Mouse (Mus musculus) B cell, adult 2 months (primary cell): ENCODE data around the gene Lias.
A peak's percentile ranks its signal among the peaks of the same experiment; 100 is the strongest.

Source experiments
- DNase-seq, 2 experiments: peaks; one replicate each; pipeline ENCODE4 v3.0.0; 2022

The Lias gene

DNA sequence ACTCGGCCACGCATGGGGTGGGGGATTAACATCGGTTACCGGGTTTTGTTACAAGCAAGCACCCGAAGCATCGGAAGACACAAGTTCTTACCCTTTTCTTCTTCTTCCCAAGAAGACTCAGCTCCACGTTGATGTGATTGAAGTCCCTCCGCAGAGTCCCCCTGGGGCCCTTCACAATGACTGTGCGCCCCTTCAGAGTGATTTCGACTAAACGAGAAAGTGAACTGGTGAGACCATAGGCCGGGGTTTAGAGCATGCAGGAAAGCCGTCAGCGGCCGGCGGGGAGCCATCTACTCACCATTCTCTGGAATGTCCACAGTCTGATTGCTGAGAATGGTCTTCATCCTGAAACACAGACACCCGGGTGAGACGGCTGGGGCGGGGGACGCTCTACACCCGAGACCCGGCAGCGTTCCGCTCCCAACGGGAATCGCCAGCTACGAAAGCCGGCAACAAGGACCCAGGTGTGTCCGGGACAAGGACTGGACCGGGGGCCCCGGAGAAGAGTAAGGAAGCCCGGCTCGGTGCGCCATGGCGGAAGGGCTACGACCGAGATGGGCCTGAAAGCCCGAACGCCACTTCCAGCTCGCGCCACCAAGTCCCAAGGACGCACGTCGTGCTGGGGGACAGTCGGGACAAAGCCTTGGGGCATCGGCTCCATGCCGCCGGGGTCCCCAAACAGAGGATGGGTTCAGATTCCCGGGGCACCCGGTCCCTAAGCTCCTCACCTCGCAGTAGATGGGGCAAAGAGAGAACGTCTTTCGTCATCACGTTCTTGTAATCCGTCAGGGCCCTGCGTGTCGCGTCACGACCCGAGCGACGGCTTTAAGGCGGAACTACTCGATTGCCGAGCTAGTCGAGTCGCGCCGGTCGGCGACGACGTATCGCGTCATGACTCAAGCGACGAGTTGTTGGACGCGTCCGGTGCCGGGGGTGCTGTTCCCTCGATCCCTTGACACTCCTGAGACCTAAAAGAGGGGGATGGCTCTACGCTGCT, at the start of gene Lias, which contains the start of gene Rpl9:
Gene Lias, plus strand, starts transcription at position 850 of the 997 bp plus-strand sequence.
Gene Rpl9, minus strand, starts transcription at position 797 of the 997 bp plus-strand sequence.
- DNase-seq = peak; percentile 98

DNA sequence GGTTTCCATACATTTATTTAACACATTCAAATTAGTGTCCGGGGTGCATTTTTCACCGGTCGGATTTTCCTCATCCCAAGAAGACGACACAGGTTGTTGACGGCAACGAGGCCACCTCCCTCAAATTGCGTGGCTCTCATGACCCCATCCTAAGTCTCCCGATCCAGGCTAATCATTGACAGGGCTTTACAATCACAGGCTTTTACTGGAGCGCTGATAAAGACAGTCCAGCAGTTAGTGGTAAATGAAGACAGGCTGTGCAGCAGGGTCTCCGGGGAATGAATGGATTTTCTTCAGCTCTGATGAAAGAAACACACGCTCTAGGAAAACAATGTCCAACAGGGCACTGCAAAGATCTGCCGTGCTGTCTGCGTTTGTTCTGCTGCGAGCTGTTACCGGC, 43.1 kb upstream of the Lias start, which contains the start of gene Klb:
Gene Klb, plus strand, starts transcription at position 147 of the 400 bp plus-strand sequence.
- no peak for DNase-seq

DNA sequence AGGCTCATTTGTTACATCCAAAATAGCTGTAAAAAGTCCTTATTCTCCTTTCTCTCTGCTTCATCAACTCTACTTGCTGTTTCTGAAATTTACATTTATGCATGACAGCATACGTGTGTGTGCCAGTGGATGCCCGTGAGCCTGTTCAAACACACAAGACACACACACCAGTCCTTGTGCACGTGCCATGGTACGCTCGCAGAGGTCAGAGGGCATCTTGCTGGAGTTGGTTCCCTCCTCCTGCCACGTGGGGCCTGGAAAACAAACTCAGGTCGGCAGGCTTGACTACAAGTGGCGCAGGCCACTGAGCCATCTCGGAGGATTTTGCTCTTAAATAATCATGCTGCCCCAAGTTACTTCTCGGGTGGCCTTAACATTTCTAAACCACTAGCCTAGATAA, 40.8 kb upstream of the Lias start:
- no peak for DNase-seq

DNA sequence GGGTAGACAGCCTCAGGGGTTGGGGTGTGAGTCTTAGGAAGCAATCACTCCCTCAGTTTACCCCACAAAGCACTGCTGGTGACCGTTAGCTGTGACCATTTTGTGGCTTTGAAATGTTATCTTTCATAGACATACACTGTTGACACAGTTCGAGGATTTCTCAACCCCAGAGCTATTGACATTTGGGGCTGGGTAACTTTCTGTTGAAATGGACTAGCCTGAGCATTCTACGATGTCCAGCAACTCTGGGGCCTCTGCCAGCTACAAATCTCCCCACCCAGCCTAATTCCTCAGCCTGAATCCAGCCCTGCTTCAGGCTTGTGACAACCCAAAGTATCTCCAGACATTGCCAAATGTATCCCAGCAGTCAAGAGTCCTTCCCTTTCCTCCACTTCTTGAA, 37.2 kb upstream of the Lias start:
- DNase-seq = no peak

DNA sequence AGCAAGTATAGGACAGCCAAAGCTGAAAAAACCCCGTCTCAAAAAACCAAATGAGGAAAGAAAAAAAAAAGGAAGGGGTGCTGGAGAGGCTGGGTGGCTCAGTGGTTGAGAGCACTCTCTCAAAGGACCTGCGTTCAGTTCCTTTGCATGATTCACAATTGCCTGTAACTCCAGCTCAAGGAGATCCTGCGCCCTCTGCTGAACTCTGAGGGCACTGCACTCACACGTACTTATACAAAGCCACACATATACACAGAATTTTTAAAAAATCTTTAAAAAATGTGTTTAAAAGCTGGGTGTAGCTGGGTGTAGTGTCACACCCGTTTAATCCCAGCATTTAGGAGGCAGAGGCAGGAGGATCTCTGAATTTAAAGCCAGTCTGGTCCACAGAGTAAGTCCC, 36.3 kb upstream of the Lias start:
- DNase-seq = peak in 1 of 2 experiments; percentile 22

DNA sequence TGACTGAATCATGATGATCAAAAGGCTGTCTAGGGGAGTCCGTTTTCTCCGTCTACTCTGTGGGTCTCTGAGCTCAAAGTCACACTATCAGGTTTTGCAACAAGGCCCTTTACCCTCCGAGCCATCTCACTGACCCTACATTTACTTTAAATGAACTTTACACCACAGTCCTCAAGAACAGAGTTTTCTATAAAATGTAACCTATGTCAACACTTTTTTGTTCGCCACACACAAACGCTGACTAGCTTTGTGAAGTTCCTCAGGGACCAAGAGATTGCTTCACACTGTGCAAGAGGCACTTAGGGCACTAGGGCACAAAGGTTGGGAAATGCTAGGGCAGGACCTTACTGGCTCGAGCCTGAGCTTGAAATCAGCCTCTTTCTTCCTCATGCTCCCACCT, 34.4 kb upstream of the Lias start:
- DNase-seq = no peak

DNA sequence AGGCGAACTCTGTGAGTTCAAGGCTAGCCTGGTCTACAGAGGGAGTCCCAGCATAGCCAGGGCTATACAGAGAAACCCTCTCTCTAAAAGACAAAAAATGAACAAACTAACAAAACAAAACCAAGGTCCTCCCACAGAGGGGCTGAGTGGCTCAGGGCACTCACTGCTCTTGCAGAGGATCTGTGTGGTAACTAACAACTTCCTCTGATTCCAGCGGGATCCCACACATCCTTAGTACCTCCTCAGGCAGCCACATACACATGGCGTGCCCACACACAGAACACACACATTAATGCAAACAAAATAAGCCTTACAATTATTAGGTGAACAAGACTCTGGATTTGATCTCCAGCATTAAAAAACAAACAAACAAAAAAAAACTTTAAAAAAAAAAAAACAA, 33.5 kb upstream of the Lias start:
- no peak for DNase-seq

DNA sequence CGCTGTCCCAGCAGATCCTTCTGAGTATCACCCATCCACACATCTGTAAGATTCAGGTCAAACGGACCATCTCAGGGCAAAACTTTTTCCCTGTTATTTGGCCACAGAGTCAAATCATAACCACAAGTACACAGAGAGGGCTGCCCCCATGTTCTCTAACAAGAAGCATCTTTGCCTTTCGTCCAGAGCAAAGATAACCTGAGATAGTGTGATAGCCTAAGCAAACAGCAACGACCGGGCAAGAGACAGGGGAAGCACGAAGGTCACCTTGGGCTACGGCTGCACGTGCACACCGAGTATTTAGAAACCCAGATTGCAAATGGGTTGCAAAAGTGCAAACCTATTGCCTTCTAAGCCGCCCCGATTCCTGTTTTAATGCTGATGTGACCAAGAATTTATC, 23.5 kb upstream of the Lias start:
- no peak for DNase-seq

DNA sequence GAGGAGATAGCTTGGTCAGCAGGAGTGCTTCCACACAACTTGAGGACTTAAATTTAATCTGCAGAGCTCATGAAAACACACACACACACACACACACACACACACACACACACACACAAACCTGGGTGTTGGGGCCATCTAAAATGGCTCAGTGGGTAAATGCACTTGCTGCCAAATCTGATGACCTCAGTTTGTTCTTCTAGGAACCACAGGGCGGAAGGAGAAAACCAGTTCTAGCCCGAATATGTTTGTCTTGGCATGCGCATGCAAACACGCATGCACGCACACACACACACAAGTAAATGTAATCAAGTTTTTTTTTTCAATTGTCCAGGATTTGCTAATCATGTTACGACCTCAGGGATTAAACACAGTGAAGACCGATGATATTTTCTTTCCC, 19.7 kb upstream of the Lias start:
- no peak for DNase-seq

DNA sequence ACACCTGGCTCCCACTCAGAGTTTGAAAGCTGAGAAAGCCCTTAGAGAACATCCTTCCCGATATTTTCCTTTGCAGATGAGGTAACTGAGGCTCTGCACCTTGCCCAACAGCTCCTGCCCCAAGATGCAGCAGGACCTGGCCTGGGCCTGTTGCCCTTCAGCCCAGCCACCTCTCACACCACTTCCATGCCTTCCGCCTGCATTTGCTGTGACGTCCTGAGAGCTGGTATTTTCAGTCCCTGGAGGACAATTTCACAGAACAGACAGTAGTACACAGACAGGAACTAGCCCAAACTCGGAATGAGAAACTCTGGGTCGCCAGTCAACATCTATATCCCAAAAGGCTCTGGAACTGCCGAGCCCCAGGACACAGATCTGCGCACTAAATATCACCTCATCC, 16.6 kb upstream of the Lias start:
- no peak for DNase-seq

DNA sequence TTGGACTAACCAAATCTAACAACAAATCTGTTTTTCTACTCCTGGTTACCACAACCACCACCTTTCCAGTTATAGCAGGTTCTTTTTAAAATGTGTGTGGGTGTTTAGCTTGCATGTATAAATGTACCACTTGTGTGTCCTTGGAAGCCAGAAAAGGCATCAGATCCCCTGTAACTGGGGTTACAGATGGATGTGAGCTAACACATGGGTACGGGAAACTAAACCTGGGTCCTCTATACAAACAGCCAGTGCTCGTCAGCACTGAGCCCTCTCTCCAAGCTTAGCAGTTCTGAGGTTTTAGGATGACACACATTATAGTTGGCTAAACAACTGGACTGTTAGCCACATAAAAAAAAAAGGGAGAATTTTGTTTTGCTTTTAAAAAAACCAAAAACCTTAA, 5.6 kb upstream of the Lias start:
- no peak for DNase-seq

DNA sequence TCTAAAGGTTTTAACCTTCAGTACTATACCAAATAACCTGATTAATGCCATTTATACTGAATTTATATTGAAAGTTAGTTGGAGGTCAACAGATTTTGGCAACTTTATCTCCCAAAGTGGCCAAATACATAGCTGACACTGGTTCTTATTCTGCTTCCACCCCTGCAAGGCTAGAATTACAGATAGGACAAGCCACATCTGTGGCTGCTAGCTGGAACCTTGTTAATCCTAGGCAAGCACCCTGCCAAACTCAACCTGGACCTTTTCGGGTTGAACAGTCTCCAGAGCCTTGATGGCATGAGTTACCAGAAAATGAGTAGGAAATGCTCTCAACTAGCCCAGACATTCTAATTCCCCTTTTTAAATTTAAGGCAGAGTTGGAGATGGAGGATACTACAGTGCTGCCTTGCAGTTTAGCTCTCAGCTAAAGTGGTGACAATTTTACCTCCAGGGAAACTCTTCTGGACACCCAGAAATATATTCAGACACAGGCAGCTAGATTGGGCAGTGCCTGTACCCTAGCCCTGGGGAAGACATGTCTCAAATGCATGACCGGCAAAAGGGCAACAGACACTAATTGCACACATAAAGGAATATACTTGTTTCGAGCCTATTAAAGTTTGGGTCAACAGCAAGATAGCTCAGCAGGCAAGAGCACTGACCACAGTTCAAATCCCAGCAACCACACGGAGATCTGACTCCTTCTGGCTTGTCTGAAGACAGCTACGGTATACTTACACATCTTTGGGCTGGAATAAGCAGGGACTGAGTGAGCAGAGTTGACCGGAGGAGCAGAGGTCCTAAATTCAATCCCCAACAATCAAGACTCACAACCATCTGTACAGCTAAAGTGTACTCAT, 4.1 kb upstream of the Lias start:
- no peak for DNase-seq

DNA sequence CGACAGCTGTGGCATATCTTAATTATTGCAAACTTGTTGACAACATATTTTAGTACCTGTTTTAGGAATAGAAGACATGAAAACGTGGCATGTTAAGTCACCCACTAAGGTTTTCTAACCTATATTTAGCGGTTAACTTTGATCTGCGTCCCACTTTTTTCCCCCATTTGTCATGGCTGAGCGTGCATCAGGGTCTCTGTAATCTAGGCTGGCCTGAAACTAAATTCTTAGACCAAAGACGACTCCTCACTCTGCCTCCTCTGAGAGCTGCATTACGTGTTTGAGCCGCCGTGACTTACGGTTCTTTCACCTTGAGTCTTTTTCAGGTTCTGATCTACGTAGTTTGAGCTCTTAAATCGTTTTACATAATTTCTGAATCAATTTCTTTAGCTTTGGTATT, 456 bp downstream of the Lias start:
- no peak for DNase-seq

DNA sequence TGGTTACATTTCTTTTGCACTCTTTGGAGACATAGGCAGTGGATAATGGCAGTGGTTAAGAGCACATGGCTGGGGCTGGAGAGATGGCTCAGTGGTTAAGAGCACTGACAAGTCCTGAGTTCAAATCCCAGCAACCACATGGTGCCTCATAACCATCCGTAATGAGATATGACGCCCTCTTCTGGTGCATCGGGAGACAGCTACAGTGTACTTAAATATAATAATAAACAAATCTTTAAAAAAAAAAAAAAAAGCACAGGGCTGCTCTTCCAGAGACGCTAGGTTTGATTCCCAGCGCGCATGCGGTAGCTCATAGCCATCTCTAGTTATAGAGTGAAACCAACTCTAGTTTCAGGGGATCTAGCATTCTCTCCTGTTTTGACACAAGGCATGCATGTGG, 3.1 kb downstream of the Lias start:
- peak; percentile 7 to 9 for DNase-seq

DNA sequence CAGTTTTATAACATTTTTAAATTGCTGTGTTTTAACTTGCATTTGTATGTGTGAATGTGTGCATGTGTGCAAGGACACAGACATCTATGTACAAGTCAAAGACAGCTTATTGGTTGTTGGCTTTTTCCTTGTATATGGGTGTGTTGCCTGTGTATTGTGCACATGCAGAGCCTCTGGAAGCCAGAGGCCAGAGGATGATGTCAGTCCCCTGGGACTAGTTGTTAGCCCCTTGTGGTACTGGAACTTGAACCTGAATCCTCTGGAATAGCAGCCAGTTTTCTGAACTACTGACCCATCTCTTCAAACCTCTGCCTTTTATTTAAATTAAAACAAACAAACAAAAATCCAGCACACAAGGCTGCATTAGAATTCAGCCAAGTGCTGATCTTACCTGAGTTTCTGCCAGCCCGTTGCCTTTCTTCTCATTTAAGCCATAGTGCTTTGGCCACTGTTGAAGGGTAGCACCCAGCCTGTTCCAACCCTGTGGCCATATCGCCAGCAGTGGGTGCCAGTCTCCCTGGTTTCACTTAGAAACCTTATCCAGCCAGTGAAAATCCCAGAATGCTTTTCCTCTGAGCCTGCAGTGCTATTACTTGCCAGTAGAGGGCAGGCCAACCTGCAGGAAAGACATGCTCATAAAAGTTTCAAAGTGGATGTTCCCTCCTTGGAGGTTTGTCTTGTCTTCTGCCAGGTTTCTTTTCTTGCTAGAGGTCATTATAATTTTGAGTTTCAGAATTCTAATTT, 10.1 kb downstream of the Lias start:
- peak; percentile 85 to 86 for DNase-seq

DNA sequence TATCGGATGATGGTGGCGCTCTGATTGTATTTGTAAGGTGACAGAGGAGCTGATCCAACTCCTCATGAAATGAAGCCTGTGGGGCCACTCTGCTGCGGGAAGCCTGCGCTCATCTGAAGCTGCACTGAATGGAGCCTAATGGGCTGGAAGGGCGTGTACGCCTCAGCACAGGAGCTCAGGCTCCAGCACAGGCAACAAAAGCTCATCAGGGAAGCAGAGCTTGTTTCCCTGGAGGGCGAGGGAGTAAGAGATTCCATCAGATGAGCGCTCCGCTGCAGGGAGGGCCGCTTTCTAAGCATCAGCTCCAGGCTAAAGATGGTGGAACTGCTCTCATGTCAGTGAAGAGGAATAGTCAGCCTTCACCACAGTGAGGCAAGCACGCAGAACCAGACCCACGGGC, 16.7 kb downstream of the Lias start:
- DNase-seq = no peak

DNA sequence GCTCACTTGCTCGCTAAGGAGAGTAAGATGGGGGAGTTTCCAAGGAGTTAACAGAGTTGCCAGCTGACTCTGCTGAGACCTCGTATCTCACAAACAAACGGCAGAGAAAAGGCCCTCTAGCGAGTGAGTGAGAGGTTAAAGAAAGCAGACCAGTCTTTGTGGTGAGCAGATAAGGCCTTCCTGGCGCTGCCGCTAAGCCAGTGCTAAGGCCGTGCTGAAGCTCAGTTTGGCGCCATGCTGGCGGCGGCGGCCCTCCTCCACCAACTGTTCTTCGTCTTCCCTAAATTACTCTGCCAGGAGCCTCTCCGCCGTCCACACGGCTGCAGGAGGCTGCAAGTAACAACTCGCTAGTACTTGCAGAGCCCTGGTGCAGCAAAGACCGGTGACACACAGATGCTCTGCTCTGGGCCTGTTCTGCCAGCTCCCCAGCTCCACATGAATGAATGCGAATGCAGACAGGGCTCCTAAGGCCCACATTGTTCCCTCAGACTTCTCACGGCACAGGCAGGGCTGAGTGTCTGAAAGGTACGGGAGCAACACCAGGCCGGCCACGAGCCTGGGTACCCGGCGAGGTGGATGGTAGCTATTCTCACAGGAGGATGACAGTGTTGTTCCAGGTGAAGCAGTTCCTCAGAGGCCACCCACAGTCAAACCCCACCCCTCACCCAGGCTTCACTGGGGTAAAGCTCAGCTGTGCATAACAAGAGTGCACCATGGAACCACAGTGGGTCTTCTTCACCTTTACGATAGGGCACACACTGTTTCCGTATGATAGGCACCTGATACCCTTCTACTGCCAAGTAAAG, 24.6 kb downstream of the Lias start:
- DNase-seq = no peak

DNA sequence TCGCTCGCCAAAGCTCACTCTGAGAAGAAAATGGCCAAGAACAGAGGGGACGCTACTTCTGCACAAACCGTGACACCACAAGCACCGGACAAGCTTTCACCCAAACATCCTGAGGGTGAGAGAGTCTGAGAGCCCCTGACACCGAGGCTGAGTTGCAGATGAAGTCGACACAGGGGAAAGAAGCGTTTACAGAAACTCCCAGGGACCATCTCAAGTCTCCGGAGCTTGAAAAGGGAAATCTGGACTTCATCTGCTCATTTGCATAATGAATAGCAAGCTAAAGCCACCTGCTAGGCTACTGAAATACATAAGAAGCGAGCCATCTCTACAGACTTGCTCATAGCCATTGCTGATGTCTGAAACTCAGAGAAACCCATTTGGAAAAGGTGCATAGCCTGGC, 27.8 kb downstream of the Lias start:
- no peak for DNase-seq

DNA sequence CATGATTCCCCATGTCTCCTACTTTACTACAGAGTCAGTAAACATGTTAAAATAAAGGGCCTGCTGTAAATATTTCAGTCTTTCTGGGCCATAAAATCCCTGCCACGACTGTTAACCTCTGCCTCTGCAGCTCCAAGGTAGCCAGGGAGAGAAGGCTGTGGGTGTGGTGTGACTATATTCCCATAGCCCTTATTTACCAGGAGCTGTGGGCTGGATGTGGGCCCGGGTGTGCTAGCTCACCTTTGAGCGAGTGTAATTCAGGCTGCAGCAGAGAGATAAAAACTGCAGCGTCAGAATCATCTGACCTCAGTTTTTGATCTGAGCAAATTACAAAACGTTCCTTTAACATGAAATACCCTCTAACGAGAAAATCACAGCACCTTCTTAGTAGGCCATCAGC, 29.5 kb downstream of the Lias start:
- DNase-seq = no peak

DNA sequence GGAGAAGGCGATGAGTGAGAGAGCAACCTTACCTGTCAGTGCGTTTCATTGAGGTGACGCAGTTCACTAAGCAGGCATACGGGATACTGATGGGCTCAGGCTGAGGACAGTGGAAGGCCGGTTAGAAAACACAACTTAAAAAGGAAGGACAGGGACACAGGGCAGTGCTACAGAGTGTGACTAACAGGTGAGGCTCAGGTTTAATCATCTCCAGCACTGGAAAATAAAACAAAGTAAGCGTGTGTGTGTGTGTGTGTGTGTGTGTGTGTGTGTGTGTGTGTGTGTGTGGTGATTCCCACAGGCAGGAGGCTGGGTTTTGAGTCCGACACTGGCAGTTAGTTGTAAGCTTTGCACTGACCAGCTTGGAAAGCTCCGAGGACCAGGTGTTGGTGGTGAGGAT, 31.5 kb downstream of the Lias start:
- no peak for DNase-seq

DNA sequence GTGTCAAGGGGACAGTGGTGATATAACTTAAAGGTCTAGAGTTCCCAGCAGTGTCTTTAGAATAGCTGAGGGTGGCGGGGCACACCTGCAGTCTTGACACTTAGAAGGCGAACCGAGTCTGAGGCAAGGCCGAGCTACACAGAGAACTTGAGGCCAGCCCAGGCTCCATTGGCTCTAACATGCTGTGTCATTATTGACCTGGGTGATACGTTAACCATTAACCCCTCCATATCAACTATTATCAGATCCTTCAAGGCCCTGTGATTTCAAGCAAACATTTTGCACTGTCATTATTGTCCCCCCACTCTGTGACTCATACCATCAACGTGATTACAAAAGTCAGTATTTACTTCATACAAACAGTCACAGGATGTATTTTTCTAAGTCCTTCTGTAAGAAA, 32.9 kb downstream of the Lias start:
- no peak for DNase-seq

DNA sequence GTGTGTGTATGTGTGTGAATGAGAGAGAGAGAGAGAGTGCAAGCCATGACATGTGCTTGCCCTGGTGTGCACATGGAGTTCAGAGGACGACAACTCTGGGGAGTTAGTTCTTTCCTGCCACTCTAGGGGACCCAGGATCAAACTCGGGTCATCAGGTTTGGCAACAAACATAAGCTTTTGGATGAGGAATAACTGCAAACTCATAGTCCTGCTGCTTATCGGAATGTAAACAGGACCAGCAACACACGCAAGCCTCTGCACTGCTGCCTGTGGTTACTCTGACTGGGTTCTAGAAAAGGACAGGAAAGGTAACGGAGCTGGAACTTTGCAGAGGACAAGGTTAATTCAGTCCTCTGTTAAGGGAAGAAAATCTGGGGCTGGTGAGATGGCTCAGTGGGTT, 34.0 kb downstream of the Lias start:
- DNase-seq = no peak
